Mouse (Mus musculus) retina, embryonic 14.5 days (tissue): ENCODE measurements around the gene Rnf181.

ENCODE experiments used
- DNase-seq: peaks from one replicate; pipeline ENCODE4 v3.0.0-alpha.2; 2015; ENCODE audit warnings: low spot score

Gene Rnf181

DNA sequence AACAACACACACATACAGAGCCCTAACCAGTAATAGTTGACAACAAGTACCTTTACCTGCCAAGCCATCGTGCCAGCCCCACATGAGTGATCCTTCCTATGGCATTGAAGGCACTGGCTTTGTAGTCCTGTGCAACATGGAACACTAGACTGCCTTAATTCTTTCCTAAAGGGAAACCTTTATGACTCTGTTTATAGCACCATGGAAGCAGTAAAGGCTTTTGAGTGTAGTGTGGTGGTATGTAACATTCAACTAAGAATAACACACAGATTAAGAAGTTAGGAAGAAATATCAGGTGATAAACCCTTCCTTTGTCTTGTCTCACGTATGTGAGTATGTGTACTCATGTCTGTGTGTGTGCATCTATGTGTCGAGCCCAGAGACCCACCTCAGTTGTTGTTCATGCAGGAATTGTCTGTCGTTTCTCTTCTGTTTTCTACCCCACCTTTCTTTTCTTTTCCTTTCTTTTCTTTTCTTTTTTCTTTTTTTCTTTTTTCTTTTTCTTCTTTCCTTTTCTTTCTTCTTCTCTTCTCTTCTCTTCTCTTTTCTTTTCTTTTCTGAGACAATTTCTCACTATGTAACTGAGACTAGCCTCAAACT, at the start of gene Rnf181:
TSS of gene Rnf181 (minus strand) at position 113 of the 600 bp plus-strand sequence.
- DNase-seq = no peak

DNA sequence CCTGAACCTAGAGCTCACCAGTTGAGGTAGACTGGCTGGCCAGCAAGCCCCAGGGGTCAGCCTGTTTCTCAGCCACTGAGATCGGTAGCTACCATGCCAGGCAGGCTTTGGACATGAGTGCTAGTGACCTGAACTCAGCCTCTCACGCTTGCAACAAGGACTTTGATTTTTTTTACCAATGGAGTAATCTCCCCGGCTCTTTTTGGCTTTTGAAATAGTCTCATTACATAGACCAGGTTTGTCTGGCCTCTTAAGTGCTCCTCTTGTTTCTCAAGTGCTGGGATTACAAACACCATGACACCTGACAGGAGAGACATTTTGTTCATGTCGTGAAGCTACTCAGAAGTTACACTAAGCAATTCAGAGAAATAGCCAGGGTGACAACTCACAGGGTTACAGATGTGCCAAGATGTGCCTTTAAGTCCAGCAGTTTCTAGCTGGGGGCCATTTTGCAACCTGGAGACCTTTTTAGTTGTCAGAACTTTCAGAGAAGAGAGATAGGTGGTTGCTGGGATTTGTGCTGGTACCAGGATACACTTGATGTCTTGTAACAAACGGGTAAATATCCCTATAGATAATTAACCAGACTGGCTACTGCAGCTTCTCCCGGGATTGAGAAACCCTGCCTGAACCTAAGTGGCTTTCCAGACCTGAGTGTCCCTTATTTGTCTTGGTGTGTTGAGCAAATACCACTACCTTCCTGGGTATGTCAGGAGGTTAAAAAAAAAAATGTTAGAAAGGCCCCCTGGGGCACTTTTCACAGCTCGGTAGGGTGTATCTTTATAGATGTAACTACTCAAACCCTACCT, 49.4 kb upstream of the Rnf181 start:
- DNase-seq = no peak

DNA sequence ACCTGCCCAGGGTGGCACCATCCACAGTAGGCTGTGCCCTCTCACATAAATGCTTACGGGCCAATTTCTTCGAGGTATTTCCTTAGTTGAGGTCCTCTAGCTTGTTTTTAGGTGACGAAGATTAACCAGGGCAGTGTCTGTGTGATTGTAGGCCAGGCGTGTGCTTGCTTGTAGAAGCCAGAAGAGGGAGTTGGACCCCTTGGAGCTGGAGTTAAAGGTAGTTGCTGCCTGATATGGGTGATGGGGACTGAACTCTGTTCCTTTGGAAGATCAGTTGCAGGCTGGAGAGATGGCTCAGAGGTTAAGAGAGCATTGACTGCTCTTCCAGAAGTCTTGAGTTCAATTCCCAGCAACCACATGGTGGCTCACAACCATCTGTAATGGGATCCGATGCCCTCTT, 48.4 kb upstream of the Rnf181 start:
- no peak for DNase-seq

DNA sequence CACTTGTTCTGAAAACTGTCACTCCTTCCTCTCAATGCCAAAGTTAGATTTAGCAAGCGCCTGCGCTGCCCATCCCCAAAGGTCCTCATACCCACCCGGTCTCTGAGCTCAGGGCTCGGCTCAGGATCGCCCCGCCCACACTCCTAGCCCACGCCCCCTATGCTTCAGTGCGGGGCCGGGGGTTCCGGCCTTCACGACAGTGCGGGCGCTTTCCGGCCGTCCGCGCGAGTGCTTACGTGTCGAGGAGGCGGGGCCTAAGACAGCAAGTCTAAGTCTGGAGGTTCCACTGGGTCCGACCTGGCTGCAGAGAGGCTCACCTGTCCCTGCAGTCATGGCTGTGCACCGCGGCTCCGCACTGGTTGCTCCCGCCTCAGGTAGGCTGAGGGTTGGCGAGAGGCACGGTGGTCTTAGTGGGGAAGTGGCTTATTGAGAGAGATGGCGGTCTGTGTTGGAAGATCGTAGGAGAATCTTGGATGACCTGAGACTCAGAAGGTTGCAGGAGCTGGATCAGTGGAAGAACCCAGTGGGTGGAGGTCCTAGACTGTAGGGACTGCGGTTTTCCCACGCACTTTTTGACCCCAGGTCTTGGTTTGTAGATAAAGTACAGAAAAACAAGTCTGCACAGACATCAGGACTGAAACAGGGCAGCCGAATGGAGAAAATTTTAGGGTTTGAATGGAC, 47.5 kb upstream of the Rnf181 start, which contains the start of gene Ggcx:
TSS of gene Ggcx (plus strand) at position 233 of the 681 bp plus-strand sequence.
- peak; percentile 98 for DNase-seq

DNA sequence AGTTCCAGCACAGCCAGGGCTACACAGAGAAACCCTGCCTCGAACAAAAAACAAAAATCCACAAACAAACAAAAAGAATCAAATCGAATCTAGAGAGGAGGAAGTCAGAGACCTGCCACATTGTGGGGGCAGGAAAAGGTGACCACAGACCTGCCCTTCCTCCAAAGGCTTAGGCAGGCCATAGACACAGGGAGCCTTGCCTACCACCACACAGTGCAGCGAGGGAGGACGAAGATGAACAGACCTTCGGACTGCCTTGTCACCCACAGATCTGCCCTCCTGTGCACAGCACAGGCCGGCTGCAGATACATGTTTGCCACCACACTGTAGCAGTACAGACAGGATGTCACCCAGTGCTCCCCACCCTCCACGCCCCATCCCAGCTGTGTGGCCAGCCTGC, 43.8 kb upstream of the Rnf181 start:
- no peak for DNase-seq

DNA sequence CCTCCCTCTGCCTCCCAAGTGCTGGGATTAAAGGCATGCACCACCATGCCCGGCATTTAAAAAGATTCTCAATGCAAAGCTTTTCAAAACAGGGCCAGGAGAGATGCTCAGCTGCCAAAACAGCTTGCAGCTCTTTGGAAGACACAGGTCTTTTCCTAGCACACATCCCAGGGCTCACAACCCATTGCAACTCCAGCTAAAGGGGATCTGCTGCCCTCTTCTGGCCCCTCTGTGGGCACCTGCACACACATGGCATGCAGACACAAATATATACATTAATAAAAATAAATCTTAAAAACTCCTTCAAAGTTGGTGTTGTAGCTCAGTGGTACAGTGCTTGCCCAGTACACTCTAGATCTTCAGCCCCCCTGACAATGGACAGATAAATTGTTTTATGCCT, 43.2 kb upstream of the Rnf181 start:
- DNase-seq = no peak

DNA sequence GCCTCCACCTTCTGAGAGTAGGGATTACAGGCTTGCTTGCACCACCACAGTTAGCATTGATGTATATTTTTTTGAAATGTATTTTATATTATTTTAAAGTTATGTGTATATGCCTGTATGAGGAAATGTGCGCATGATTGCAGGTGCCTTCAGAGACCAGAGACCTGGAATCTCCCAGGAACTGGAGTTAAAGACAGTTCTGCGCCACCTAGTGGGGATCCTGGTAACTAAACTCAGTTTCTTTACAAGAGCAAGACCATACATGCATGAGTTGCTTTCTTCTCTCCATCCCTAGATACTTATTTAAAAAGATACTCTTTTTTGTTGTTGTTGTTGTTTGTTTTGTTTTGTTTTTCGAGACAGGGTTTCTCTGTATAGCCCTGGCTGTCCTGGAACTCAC, 42.8 kb upstream of the Rnf181 start:
- peak; percentile 92 for DNase-seq

DNA sequence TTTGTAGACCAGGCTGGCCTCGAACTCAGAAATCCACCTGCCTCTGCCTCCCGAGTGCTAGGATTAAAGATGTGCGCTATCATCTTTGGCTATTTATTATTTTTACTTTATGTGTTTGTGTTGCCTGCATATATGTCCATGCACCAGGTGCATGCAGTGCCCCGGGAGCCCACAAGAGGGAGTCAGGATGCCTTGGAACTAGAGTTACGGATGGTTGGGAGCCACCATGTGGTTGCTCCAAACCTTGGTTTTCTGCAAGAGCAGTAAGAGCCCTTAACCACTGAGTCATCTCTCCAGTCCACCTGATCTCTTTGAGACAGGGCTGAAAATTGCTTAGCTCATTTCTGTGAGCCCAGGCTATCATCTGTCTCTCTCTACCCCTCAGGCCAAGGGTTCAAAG, 40.4 kb upstream of the Rnf181 start:
- peak; percentile 86 for DNase-seq

DNA sequence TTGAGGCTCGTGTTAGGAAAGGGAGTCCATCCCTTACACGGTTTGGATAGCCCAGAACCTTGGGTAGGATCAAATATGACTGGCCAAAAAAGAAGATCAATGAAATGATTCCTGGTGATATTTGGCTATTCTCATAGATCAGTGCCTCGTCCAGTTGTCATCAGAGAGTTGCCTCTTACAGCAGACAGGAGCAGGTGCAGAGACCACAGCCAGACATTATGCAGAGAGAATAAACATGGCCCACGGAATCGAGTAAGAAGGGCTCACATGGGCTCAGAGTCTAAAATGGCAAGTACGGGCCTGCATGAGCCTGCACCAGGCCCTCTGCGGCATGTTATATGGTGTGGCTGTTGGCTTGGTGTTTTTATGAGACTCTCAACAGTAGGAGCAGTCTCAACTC, 38.6 kb upstream of the Rnf181 start:
- no peak for DNase-seq

DNA sequence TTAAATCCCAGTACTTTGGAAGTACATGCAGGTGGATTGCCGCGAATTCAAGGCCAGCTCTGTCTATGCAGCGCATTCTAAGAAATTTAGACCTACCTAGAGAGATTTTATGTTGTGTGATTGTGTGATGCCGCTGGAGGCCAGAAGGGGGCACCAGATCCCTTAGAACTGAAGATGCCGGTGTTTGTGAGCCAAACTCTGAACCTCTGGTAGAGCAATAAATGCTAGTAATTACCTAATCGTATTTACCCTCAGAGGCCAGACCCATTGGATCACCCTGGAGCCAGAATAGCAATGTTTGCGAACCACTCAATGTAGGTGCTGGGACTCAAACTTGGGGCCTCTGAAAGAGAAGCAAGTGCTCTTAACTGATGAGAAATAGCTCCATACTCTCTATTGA, 35.1 kb upstream of the Rnf181 start:
- peak; percentile 80 for DNase-seq

DNA sequence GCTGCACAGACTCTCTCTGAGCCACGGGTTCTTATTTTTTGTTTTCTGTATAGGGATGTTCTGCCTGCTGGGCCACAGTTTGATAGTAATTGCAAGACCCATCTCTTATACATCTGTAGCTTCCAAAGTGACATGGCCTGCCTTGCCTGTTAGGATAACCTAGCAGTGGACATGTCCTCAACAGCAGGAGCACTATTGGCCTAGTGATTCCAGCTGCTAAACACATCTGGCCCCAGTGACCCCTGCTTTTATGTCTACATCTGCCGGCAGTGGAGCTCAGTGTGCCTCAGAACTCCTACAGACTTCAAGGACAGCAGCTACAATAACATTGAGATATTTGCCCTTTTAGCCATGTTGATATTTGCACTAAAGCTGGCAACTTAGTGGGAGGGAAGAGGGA, 33.2 kb upstream of the Rnf181 start:
- DNase-seq = no peak

DNA sequence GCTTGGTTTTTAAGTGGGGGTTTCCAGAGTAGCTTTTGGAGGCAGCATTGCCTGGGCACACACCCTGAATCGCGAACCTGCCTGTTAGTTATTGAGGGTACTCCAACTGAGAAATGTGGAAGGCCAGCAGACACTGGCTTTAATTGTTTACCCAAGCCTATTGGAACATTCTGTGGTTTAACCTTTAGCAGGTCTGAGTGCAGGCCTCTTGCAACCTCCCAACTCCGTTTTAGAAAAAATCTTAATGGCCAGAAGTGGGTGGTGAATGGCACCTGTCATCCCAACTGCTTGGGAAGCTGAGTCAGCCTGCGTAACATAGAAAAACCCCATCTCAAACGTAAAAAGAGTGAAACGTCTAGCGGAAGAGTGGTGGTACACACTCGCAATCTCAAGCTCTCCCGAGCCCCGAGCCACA, 30.1 kb upstream of the Rnf181 start:
- no peak for DNase-seq

DNA sequence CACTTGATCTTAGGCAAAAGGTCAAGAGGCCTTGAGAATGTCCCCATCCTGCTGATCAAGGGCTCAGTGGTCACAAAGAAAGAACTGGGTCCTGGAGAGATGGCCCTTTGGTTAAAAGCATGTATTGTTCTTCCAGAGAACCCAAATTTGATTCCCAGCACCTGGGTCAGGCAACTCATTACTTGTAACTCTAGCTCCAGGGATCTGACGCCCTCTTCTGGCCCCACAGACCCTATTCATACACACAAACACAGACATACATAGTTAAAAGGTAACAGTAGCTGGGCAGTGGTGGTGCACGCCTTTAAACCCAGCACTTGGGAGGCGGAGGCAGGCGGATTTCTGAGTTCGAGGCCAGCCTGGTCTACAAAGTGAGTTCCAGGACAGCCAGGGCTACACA, 25.6 kb upstream of the Rnf181 start:
- DNase-seq = no peak

DNA sequence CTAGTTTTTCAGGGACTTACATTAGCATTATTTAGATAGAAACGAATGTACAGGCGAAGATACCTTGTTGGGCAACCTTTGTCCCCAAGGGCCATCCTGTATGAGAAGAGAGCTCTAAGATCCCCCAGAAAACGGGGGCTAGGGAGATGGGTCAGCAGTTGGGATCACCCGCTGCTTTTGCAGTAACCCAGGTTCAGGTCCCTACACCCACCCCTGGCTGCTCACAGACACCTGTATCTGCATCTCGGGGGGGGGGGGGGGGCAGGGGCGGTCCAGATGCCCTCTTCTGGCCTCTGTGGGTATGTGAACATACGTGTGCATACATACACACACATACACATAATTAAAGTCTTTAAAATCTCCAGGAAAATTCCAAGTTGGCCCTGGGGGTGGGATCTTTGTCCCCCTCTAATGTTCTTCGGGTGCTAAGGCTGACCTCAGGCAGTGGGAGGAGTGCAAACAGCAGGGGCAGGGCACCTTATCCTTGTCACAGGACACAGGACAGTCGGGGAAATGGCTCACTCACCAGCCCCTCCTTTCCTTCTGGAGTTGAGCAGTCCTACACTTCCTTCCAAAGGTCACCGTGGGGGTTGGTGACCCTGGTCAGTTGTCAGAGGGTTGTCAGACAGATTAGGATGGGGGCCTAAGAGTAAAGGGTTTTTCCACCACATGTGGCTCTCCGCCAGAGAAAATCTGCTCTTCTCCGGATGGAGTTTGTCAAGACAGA, 24.2 kb upstream of the Rnf181 start:
- DNase-seq = no peak

DNA sequence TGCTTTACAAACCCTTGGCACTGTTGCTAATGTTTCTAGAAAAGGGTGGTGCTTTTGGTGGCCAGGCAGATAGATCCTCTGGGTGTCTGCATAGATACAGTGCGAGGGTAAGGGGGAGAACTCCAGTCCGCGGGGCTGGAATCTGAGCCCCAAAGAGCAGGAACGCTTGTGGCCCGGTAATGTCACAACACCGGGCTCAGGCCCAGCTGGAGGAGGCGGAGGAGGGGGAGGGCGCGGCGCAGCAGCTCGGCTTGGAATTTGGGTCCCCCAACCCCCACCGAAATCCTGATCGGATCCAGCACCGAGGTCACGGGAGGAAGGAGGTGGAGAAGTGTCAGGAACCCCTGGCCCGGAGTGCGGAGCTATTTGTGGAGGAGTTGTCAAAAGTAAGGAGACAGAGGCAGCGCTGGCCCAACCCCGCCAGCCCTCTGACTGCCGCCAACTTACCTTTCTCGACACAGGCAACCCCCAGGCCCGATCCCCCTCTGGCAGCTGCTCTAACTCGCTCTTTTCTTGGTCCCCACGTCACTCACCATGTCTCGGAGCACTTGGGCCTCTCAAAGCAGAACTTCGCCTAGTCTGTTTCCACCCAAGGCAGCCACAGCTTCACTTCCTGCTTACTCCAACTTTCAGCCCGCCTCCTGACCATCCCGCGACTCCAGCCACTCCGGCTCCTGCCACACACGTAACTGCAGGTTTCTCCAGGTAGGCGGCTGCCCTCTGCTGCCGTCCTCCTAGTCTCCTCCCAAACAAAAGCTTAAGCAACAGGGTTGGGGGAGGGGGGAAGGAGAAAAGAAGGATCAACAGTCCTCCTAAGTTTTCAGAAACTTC, 23.4 kb upstream of the Rnf181 start, which contains the start of gene Vamp8:
TSS of gene Vamp8 (minus strand) at position 763 of the 831 bp plus-strand sequence.
- DNase-seq = peak; percentile 56

DNA sequence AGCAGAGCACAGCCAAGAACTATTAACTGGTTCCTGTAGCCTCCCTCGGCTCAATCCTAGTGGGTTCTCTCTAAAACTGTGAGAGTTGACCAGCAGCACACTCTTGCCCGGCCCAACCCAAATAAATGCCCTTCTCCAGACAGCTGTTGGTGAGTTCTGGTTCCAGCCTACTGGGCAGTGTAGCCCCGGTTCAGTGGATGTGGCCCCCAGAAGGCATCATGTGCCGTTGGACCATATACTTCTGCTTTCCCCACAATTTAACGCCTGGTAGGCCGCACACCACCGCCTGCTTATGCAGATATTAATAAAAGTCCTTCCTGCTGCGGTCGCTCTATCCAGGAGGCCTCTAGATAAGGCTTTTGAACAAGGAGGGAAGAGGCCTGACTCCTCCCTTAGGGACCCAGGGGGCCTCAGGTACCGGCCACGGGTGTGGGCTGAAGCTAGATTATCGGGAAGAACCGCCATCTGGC, 22.8 kb upstream of the Rnf181 start:
- DNase-seq = peak; percentile 46

DNA sequence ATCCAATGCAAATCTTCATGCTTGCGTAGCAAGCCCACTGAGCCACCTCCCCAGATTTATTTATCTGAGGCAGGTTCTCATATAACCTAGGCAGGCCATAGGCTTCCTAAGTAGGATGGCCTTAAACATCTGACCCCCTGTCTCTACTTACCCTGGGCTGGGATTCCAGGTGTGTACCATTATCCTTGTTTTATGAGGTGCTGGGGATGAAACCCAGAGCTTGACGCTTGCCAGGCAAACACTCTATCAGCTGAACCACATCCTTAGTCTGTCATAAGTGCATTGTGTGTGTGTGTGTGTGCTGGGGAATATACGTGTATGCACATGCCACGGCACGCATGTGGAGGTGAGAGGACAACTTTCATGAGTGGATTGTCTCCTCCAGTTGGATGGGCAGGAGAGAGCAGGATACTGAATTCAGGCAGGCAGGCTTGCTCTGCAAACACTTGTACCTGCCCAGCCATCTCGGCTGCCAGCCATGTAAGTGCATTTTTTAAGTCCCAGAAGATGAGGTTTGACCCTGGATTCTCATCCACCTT, 22.1 kb upstream of the Rnf181 start:
- DNase-seq = no peak

DNA sequence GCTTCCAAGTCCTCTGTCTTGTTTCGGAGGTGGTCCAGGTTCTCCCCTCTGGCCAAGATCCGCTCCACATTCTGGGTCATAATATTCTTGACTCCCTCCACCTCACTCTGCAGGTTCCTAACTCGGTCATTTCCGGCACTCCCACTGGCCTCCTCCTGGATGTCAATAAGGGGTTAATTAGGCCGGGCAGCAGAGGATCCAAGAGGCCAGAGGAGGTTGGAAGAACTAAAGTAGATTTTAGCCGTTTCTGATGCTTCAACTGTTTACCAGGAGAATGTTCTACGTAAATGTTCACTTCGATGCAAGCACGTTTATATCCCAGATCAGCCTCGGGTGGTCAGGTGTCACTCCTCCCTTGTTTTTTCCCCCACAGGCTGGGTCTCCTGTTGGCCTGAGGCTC, 21.5 kb upstream of the Rnf181 start:
- no peak for DNase-seq

DNA sequence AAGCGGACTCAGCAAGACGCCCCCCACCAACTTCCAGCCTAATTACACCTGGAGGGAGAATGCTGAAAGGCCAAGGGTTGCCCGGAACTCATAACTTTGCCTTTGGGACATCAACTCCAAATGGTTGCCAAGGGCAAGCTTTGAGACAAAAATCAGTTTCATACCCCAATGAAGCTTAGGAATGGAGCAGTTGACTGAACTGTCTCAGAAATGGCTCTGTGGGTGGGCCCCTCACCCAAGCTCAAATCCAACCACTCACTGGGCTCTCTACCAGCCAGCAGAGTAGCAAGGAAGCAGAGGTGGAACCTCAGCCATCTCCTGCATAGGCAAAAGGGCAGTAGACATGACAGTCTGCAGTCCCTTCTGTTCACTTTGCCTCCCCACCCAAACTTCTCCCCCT, 21.1 kb upstream of the Rnf181 start:
- DNase-seq = no peak

DNA sequence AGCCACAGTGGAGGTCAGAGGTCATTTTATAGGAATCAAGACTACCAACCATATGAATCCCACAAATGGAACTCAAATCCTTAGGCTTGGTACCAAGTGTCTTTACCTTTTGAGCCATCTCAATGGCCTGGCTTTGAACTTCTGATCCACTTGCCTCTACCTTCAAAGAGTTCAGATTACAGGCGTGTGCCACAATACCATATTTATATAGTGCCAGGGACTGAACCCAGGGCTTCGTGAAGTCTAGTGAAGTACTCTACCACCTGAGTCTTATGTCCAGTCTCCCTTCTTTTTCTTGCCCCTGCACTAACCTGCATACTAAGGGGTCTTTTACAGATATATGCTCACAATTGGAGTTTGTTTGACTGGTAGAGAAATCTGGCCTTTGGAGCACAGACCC, 19.8 kb upstream of the Rnf181 start:
- DNase-seq = no peak

DNA sequence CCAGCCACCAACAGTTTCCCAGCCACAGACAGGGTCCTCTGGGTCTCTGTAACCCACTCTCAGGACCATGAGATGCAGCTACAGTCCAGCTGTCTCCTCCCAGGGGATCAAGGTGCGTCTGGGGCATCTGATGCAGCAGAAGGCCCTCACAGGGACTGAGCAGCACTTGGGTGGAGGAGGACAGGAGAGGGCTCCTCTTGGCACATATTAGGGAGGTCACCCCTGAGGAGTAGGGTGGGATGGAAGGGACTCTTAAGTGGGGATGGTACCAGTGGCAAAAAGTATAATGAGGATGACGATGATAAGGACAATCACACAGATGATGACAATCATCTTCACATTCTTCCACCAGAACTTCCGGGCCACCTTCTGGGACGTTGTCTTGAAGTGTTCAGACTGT, 18.5 kb upstream of the Rnf181 start:
- DNase-seq = no peak
